Mouse (Mus musculus) myocyte (in vitro differentiated cells): ENCODE data around the gene Prcc. TPM values are rescaled to one million over a fixed set of nuclear protein-coding genes. Genes with fewer than 3 reads are reported as not detected.
"Not testable (repeated sequence)": the region's sequence is repeated elsewhere in the genome, so short reads cannot be mapped to it uniquely, and the experiment has no call there.

Experiments used
- H3K27me3 ChIP-seq: one replicate; pipeline ENCODE4 v1.6.1; 2011; ENCODE audit not compliant: control insufficient read depth, insufficient read depth, insufficient read length
- H3K36me3 ChIP-seq: one replicate; pipeline ENCODE4 v1.6.1; 2011; ENCODE audit not compliant: control insufficient read depth, insufficient read depth
- H3K4me2 ChIP-seq: one replicate; pipeline ENCODE4 v1.6.1; 2011; ENCODE audit warnings: low read depth, control low read depth
- H3K4me3 ChIP-seq: one replicate; pipeline ENCODE4 v1.5.1; 2011; ENCODE audit warnings: mild to moderate bottlenecking, control low read depth, moderate library complexity
- H3K79me2 ChIP-seq: one replicate; pipeline ENCODE4 v1.6.1; 2011; ENCODE audit not compliant: control insufficient read depth, insufficient read depth
- H3ac ChIP-seq: one replicate; pipeline ENCODE4 v1.6.1; 2011; ENCODE audit not compliant: control insufficient read depth, insufficient read length
- CEBPB ChIP-seq: IDR thresholded peaks from 2 replicates; pipeline ENCODE4 v1.6.1; 2011; ENCODE audit warnings: mild to moderate bottlenecking, moderate library complexity; ENCODE audit not compliant: poor library complexity, insufficient read depth, severe bottlenecking
- E2F4 ChIP-seq: IDR thresholded peaks from one replicate; pipeline ENCODE4 v1.6.1; 2011; ENCODE audit warnings: mild to moderate bottlenecking, control low read depth, moderate library complexity; ENCODE audit not compliant: insufficient read depth
- MAX ChIP-seq: IDR thresholded peaks from one replicate; pipeline ENCODE4 v1.6.1; 2011; ENCODE audit warnings: low read depth, mild to moderate bottlenecking, control low read depth
- MYOD1 ChIP-seq, 3 experiments: IDR thresholded peaks; one replicate each; pipeline ENCODE4 v1.6.1; 2011; ENCODE audit warnings: control low read depth in 2 of 3, low read depth in 2 of 3, mild to moderate bottlenecking in 2 of 3, moderate library complexity in 1 of 3; ENCODE audit not compliant: insufficient read length in 2 of 3, control insufficient read depth in 1 of 3
- MYOG ChIP-seq, 3 experiments: IDR thresholded peaks; one replicate each; pipeline ENCODE4 v1.6.1; 2011; ENCODE audit warnings: control low read depth in 2 of 3, low read depth in 2 of 3, mild to moderate bottlenecking in 2 of 3; ENCODE audit not compliant: insufficient read length in 2 of 3, control insufficient read depth in 1 of 3, insufficient read depth in 1 of 3
- POLR2A ChIP-seq: IDR thresholded peaks from one replicate; pipeline ENCODE4 v1.6.1; 2011; ENCODE audit warnings: low read depth, mild to moderate bottlenecking, control low read depth, moderate library complexity; ENCODE audit not compliant: insufficient read length
- POLR2AphosphoS2 ChIP-seq: IDR thresholded peaks from one replicate; pipeline ENCODE4 v1.6.1; 2011; ENCODE audit warnings: low read depth, control low read depth; ENCODE audit not compliant: insufficient read length
- REST ChIP-seq: IDR thresholded peaks from one replicate; pipeline ENCODE4 v1.6.1; 2011; ENCODE audit warnings: mild to moderate bottlenecking, control low read depth, moderate library complexity; ENCODE audit not compliant: insufficient read depth, insufficient read length
- SRF ChIP-seq: IDR thresholded peaks from one replicate; pipeline ENCODE4 v1.6.1; 2011; ENCODE audit warnings: low read depth; ENCODE audit not compliant: control insufficient read depth, insufficient read length
- TCF12 ChIP-seq: IDR thresholded peaks from one replicate; pipeline ENCODE4 v1.6.1; 2011; ENCODE audit warnings: mild to moderate bottlenecking, control low read depth; ENCODE audit not compliant: poor library complexity, insufficient read depth, severe bottlenecking
- TCF3 ChIP-seq: IDR thresholded peaks from one replicate; pipeline ENCODE4 v1.6.1; 2011; ENCODE audit warnings: low read depth, control low read depth; ENCODE audit not compliant: insufficient read length
- USF1 ChIP-seq: IDR thresholded peaks from one replicate; pipeline ENCODE4 v1.6.1; 2011; ENCODE audit warnings: low read depth, mild to moderate bottlenecking, control low read depth, moderate library complexity
- polyA plus RNA-seq: library from polyadenylated mRNA; unstranded; fragments of >200 nt; fragmentation: generic; extraction: Trizol; gene quantifications from one replicate; pipeline ENCODE4 v1.2.1, GENCODE M21; 2012; ENCODE audit warnings: missing spikeins

Prcc gene
- polyA plus RNA-seq, 1 experiment: 46.3 TPM

- no peak overlapping the region for H3K4me3 ChIP-seq
- TF ChIP-seq TCF3 (no peak), E2F4 (no peak), REST (no peak), POLR2A (no peak), MYOD1 (IDR thresholded peaks at IDR 0.05; ENCODE audit: control insufficient read depth in 1 of 3, insufficient read length in 2 of 3, low read depth in 2 of 3) (no peak), MAX (no peak), TCF12 (no peak), POLR2AphosphoS2 (no peak), CEBPB (no peak), SRF (no peak), USF1 (no peak), MYOG (IDR thresholded peaks at IDR 0.05; ENCODE audit: control insufficient read depth in 1 of 3, insufficient read depth in 1 of 3, insufficient read length in 2 of 3, low read depth in 2 of 3) (no peak)
- H3K36me3 ChIP-seq: no peaks in the 10 kb centered on the region
- H3K4me2 ChIP-seq: no peak overlapping the region
- no peak overlapping the region for H3ac ChIP-seq
- H3K79me2 ChIP-seq: no peaks in the 10 kb centered on the region
- no peaks in the 10 kb centered on the region for H3K27me3 ChIP-seq
Measured at GRCm38 (mm10) chr3:87899776-87900175, 14.4 kb upstream of the Prcc start.

GRCm38 (mm10) chr3:87899266-87899665 is 13.9 kb upstream of the Prcc start:
- no peaks in the 10 kb centered on the region for H3K27me3 ChIP-seq
- TF ChIP-seq MYOG (IDR thresholded peaks at IDR 0.05; ENCODE audit: control insufficient read depth in 1 of 3, insufficient read depth in 1 of 3, insufficient read length in 2 of 3, low read depth in 2 of 3) (no peak), POLR2AphosphoS2 (no peak), E2F4 (no peak), CEBPB (no peak), USF1 (no peak), MYOD1 (IDR thresholded peaks at IDR 0.05; ENCODE audit: control insufficient read depth in 1 of 3, insufficient read length in 2 of 3, low read depth in 2 of 3) (no peak), TCF3 (no peak), TCF12 (no peak), POLR2A (no peak), SRF (no peak)
- H3K36me3 ChIP-seq: no peaks in the 10 kb centered on the region
- no peak overlapping the region for H3ac ChIP-seq
- H3K4me3 ChIP-seq: no peak overlapping the region
- no peaks in the 10 kb centered on the region for H3K79me2 ChIP-seq
- H3K4me2 ChIP-seq: no peak overlapping the region

GRCm38 (mm10) chr3:87893367-87893905 is 8.0 kb upstream of the Prcc start:
- Histone ChIP-seq H3K79me2 (no peaks in the 10 kb centered on the region), H3K27me3 (no peaks in the 10 kb centered on the region), H3K4me3 (no peak overlapping the region), H3ac (no peak overlapping the region), H3K4me2 (no peak overlapping the region), H3K36me3 (no peaks in the 10 kb centered on the region)
- TF ChIP-seq CEBPB (no peak), E2F4 (no peak), USF1 (no peak), POLR2A (no peak), SRF (no peak), MYOG (IDR thresholded peaks at IDR 0.05; ENCODE audit: control insufficient read depth in 1 of 3, insufficient read depth in 1 of 3, insufficient read length in 2 of 3, low read depth in 2 of 3) (no peak), TCF3 (no peak), MAX (no peak), POLR2AphosphoS2 (no peak)

GRCm38 (mm10) chr3:87891481-87891880 is 6.1 kb upstream of the Prcc start:
- H3K4me3 ChIP-seq: no peak overlapping the region
- H3K79me2 ChIP-seq: no peaks in the 10 kb centered on the region
- no peaks in the 10 kb centered on the region for H3K27me3 ChIP-seq
- TF ChIP-seq CEBPB (no peak), MYOG (IDR thresholded peaks at IDR 0.05; ENCODE audit: control insufficient read depth in 1 of 3, insufficient read depth in 1 of 3, insufficient read length in 2 of 3, low read depth in 2 of 3) (no peak), SRF (no peak), MAX (no peak), TCF12 (no peak), MYOD1 (IDR thresholded peaks at IDR 0.05; ENCODE audit: control insufficient read depth in 1 of 3, insufficient read length in 2 of 3, low read depth in 2 of 3) (no peak), REST (no peak), POLR2A (no peak), TCF3 (no peak), POLR2AphosphoS2 (no peak), E2F4 (no peak), USF1 (no peak)
- H3K36me3 ChIP-seq: no peaks in the 10 kb centered on the region
- no peak overlapping the region for H3ac ChIP-seq
- no peak overlapping the region for H3K4me2 ChIP-seq

GRCm38 (mm10) chr3:87887400-87887799 is 2.0 kb upstream of the Prcc start:
- not testable (repeated sequence) for H3K4me3 ChIP-seq, H3K27me3 ChIP-seq, H3K4me2 ChIP-seq, H3K36me3 ChIP-seq, H3ac ChIP-seq
- peaks cover 25% of the 10 kb centered on the region for H3K79me2 ChIP-seq
